Mouse (Mus musculus) stomach, embryonic 15.5 days (tissue): ENCODE results near the gene Aebp1. TPM values are rescaled to one million over a fixed set of nuclear protein-coding genes. Genes with fewer than 3 reads are reported as not detected.
"Not testable (repeated sequence)": the region's sequence is repeated elsewhere in the genome, so short reads cannot be mapped to it uniquely, and the experiment has no call there.

Source experiments
- ATAC-seq: fragments of 200-750 bp; cut with Nextera tagmentation; 2 replicates; pipeline ENCODE4 v1.8.0; 2017; ENCODE audit warnings: low read depth, moderate number of reproducible peaks, moderate TSS enrichment; ENCODE audit not compliant: insufficient read depth, low FRiP score
- H3K27ac ChIP-seq: fragments of 300-500 bp; sonication (generic); 2 replicates; pipeline ENCODE4 v1.5.1; 2015; ENCODE audit warnings: mild to moderate bottlenecking, inconsistent platforms
- H3K27me3 ChIP-seq: fragments of 300-500 bp; sonication (generic); replicated peaks from 2 replicates; pipeline ENCODE4 v1.6.1; 2015; ENCODE audit warnings: inconsistent platforms
- H3K36me3 ChIP-seq: fragments of 300-500 bp; sonication (generic); 2 replicates; pipeline ENCODE4 v1.6.1; 2015; ENCODE audit warnings: inconsistent platforms
- H3K4me1 ChIP-seq: fragments of 300-500 bp; sonication (generic); 2 replicates; pipeline ENCODE4 v1.6.1; 2015; ENCODE audit warnings: inconsistent platforms
- H3K4me2 ChIP-seq: fragments of 300-500 bp; sonication (generic); 2 replicates; pipeline ENCODE4 v1.6.1; 2015; ENCODE audit warnings: mild to moderate bottlenecking, inconsistent platforms
- H3K4me3 ChIP-seq: fragments of 300-500 bp; sonication (generic); replicated peaks from 2 replicates; pipeline ENCODE4 v1.5.1; 2015; ENCODE audit warnings: inconsistent platforms
- H3K9ac ChIP-seq: fragments of 300-500 bp; sonication (generic); 2 replicates; pipeline ENCODE4 v1.6.1; 2015; ENCODE audit warnings: inconsistent platforms
- H3K9me3 ChIP-seq: fragments of 300-500 bp; sonication (generic); 2 replicates; pipeline ENCODE4 v1.6.1; 2016; ENCODE audit warnings: inconsistent platforms
- WGBS: fragments of 180-500 bp; shearing (Covaris S2); methylation state at CpG from one replicate; pipeline ENCODE4 v1.1.7; 2015; 5-methylcytosine and 5-hydroxymethylcytosine counted together
- polyA plus RNA-seq: library from polyadenylated mRNA; unstranded; fragments of >200 nt; fragmentation: Nextera tagmentation; extraction: Ambion mirVana; gene quantifications from 2 replicates; pipeline ENCODE4 v1.2.1, GENCODE M21; 2015

Aebp1 gene
- polyA plus RNA-seq, 1 experiment from 2014 or later, result 40.1 TPM

- ATAC-seq, result no peak
- H3K27me3 ChIP-seq, result no peaks in the 10 kb centered on the region
- H3K36me3 ChIP-seq, result peaks cover 14% of the 10 kb centered on the region
- H3K27ac ChIP-seq, result peak overlapping the region; percentile 85
- no peak overlapping the region; the same call in 1 of the 2 replicates for H3K9ac ChIP-seq
- H3K4me3 ChIP-seq, result peak overlapping the region; percentile 84
- no peaks in the 10 kb centered on the region for H3K9me3 ChIP-seq
- 25% methylated on average over 8 of the region's 8 CpGs for WGBS
- peaks cover 10% of the 10 kb centered on the region for H3K4me1 ChIP-seq
- peak overlapping the region; percentile 68 for H3K4me2 ChIP-seq
These were observed 16.9 kb downstream of the Aebp1 start for GRCm38 (mm10) chr11:5878661-5879060.

GRCm38 (mm10) chr11:5879905-5880304 is 18.2 kb downstream of the Aebp1 start:
- Histone ChIP-seq H3K4me3 (no peak overlapping the region), H3K36me3 (peaks cover 2% of the 10 kb centered on the region; the same call in 1 of the 2 replicates), H3K9ac (no peak overlapping the region), H3K4me1 (peaks cover 10% of the 10 kb centered on the region), H3K27ac (no peak overlapping the region), H3K27me3 (no peaks in the 10 kb centered on the region), H3K4me2 (no peak overlapping the region), H3K9me3 (no peaks in the 10 kb centered on the region)
- WGBS, result 56% methylated on average over 5 of the region's 5 CpGs
- no peak for ATAC-seq

- ATAC-seq, result no peak
- Histone ChIP-seq H3K27ac (no peak overlapping the region), H3K36me3 (no peaks in the 10 kb centered on the region), H3K4me1 (no peaks in the 10 kb centered on the region), H3K4me2 (no peak overlapping the region), H3K9me3 (no peaks in the 10 kb centered on the region), H3K9ac (no peak overlapping the region), H3K27me3 (no peaks in the 10 kb centered on the region), H3K4me3 (no peak overlapping the region)
- WGBS, result 64% methylated on average over 8 of the region's 8 CpGs
These were observed 20.8 kb downstream of the Aebp1 start for GRCm38 (mm10) chr11:5882518-5882917.

- Histone ChIP-seq H3K4me3 (no peak overlapping the region), H3K4me2 (no peak overlapping the region), H3K27ac (no peak overlapping the region), H3K36me3 (no peaks in the 10 kb centered on the region), H3K9ac (no peak overlapping the region), H3K27me3 (no peaks in the 10 kb centered on the region), H3K4me1 (no peaks in the 10 kb centered on the region), H3K9me3 (no peaks in the 10 kb centered on the region)
- ATAC-seq, result no peak
- WGBS, result 22% methylated on average over 9 of the region's 9 CpGs
These were observed 24.4 kb downstream of the Aebp1 start for GRCm38 (mm10) chr11:5886187-5886586.

- H3K9me3 ChIP-seq, result no peaks in the 10 kb centered on the region
- H3K9ac ChIP-seq, result no peak overlapping the region
- no peak for ATAC-seq
- H3K4me2 ChIP-seq, result no peak overlapping the region
- H3K27me3 ChIP-seq, result no peaks in the 10 kb centered on the region
- peaks cover 3% of the 10 kb centered on the region for H3K4me1 ChIP-seq
- no peak overlapping the region for H3K27ac ChIP-seq
- no peaks in the 10 kb centered on the region for H3K36me3 ChIP-seq
- H3K4me3 ChIP-seq, result no peak overlapping the region
- 48% methylated on average over 5 of the region's 5 CpGs for WGBS
These were observed 25.5 kb downstream of the Aebp1 start for GRCm38 (mm10) chr11:5887250-5887649.

GRCm38 (mm10) chr11:5888563-5888962 is 26.8 kb downstream of the Aebp1 start:
- not testable (repeated sequence) for H3K4me2 ChIP-seq, H3K9me3 ChIP-seq, H3K36me3 ChIP-seq, H3K9ac ChIP-seq, ATAC-seq, H3K4me3 ChIP-seq, H3K27ac ChIP-seq, H3K27me3 ChIP-seq
- H3K4me1 ChIP-seq, result peaks cover 11% of the 10 kb centered on the region
- WGBS, result 67% methylated on average over 5 of the region's 5 CpGs

GRCm38 (mm10) chr11:5892151-5892591 is 30.4 kb downstream of the Aebp1 start:
- 17% methylated on average over 8 of the region's 8 CpGs for WGBS
- Histone ChIP-seq H3K9ac (no peak overlapping the region), H3K4me3 (no peak overlapping the region), H3K4me1 (peaks cover 16% of the 10 kb centered on the region), H3K27ac (no peak overlapping the region; the same call in 1 of the 2 replicates), H3K36me3 (no peaks in the 10 kb centered on the region), H3K27me3 (no peaks in the 10 kb centered on the region), H3K9me3 (no peaks in the 10 kb centered on the region), H3K4me2 (no peak overlapping the region)
- peak; percentile 34; the same call in 1 of the 2 replicates for ATAC-seq

- H3K36me3 ChIP-seq, result no peaks in the 10 kb centered on the region
- WGBS, result 38% methylated on average over 4 of the region's 4 CpGs
- peaks cover 22% of the 10 kb centered on the region for H3K4me1 ChIP-seq
- H3K4me2 ChIP-seq, result no peak overlapping the region
- H3K4me3 ChIP-seq, result no peak overlapping the region
- no peaks in the 10 kb centered on the region for H3K9me3 ChIP-seq
- H3K27me3 ChIP-seq, result no peaks in the 10 kb centered on the region
- peak overlapping the region; percentile 59; the same call in 1 of the 2 replicates for H3K27ac ChIP-seq
- no peak overlapping the region for H3K9ac ChIP-seq
- peak; percentile 63; the same call in 1 of the 2 replicates for ATAC-seq
These were observed 31.1 kb downstream of the Aebp1 start for GRCm38 (mm10) chr11:5892810-5893368.

GRCm38 (mm10) chr11:5893807-5894206 is 32.1 kb downstream of the Aebp1 start:
- no peak for ATAC-seq
- Histone ChIP-seq H3K4me1 (peaks cover 22% of the 10 kb centered on the region), H3K9me3 (no peaks in the 10 kb centered on the region), H3K9ac (no peak overlapping the region), H3K27me3 (no peaks in the 10 kb centered on the region), H3K4me2 (no peak overlapping the region), H3K27ac (no peak overlapping the region), H3K4me3 (no peak overlapping the region), H3K36me3 (no peaks in the 10 kb centered on the region)
- WGBS, result 81% methylated on average over 6 of the region's 6 CpGs

GRCm38 (mm10) chr11:5897230-5897629 is 35.5 kb downstream of the Aebp1 start:
- Histone ChIP-seq H3K4me3 (no peak overlapping the region), H3K4me2 (peak overlapping the region; percentile 11; the same call in 1 of the 2 replicates), H3K9me3 (no peaks in the 10 kb centered on the region), H3K4me1 (peaks cover 32% of the 10 kb centered on the region), H3K36me3 (no peaks in the 10 kb centered on the region), H3K27me3 (no peaks in the 10 kb centered on the region), H3K27ac (no peak overlapping the region), H3K9ac (no peak overlapping the region)
- no peak for ATAC-seq
- WGBS, result 20% methylated on average over 15 of the region's 16 CpGs

GRCm38 (mm10) chr11:5897839-5898238 is 36.1 kb downstream of the Aebp1 start:
- H3K4me1 ChIP-seq, result peaks cover 30% of the 10 kb centered on the region
- no peaks in the 10 kb centered on the region for H3K36me3 ChIP-seq
- H3K27ac ChIP-seq, result no peak overlapping the region
- H3K9me3 ChIP-seq, result no peaks in the 10 kb centered on the region
- H3K9ac ChIP-seq, result no peak overlapping the region
- 30% methylated on average over 10 of the region's 10 CpGs for WGBS
- no peaks in the 10 kb centered on the region for H3K27me3 ChIP-seq
- ATAC-seq, result no peak
- no peak overlapping the region for H3K4me3 ChIP-seq
- H3K4me2 ChIP-seq, result peak overlapping the region; percentile 11; the same call in 1 of the 2 replicates

GRCm38 (mm10) chr11:5898531-5898930 is 36.8 kb downstream of the Aebp1 start, which contains the start of gene Myl7:
TSS of gene Myl7 (minus strand) at chr11:5898782.
- no peak within 1 kb of the TSS for H3K9ac ChIP-seq

More at GRCm38 (mm10) chr11:5898531-5898930, 36.8 kb downstream of the Aebp1 start, which contains the start of gene Myl7:
- 52% methylated on average over 5 of the region's 5 CpGs for WGBS
- Histone ChIP-seq H3K27ac (no peak within 1 kb of the TSS), H3K36me3 (no peaks in the 10 kb centered on the region), H3K9me3 (no peaks in the 10 kb centered on the region), H3K27me3 (no peaks in the 10 kb centered on the region), H3K4me1 (peaks cover 30% of the 10 kb centered on the region), H3K4me2 (peak within 1 kb of the TSS; percentile 11; the same call in 1 of the 2 replicates), H3K4me3 (no peak within 1 kb of the TSS)
- peak; percentile 44; the same call in 1 of the 2 replicates for ATAC-seq
